Mouse (Mus musculus) kidney, postnatal 25 days (tissue): ENCODE results near the gene Pmis2.

Experiments
- DNase-seq, 2 experiments: peaks; one replicate each; pipeline ENCODE4 v3.0.0; 2021; ENCODE audit warnings: mixed read lengths in 2 of 2

Gene Pmis2

GRCm38 (mm10) chr7:30633762-30634412, 37.5 kb downstream of the Pmis2 start:
- no peak for DNase-seq

- no peak for DNase-seq
These were observed 42.4 kb downstream of the Pmis2 start for GRCm38 (mm10) chr7:30629013-30629412.

- no peak for DNase-seq
These were observed 44.8 kb downstream of the Pmis2 start for GRCm38 (mm10) chr7:30626647-30627046.

DNA sequence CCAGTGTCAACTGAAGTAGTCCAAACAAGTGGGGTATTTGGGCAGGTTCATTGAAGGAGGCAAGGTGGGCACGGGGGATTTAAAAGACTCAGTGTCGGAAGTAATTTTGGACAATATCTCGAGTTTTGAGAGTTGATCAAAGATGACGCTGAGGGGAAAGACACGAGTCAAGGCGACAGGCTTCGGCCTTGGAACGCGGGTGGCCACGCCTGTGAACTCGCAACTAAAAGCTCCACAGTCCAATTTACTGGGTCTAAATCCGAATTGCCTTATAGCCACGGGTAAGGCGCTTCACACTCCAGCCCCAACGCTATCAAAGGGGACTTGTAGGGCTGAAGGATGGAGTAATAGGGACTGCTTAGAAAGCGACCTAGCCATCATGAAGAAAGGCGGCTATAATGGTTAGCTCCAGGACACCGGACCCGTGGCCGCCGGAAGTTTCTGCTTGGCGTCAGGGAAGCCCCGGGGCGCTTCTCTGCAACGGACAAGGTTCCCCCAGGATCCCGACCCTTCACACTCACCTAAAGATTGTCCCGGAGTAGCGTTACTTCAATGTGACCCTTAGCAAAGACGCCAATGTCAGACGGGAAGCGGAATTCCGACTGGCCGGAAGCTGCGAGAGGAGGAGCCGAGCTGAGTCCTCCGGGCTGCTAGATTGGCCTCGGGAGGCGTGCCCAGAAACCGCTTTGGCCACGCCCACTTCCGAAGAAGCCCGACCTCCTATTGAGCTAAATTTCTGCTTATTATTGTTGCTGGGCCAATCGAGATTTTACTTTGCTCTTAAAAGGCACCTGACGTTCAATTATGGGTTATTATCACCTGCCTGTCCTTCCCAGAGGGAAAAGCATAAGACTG, 45.6 kb downstream of the Pmis2 start, which contains the start of gene Cox6b1:
TSS of gene Cox6b1 (minus strand) at position 622 of the 855 bp plus-strand sequence.
- peak; percentile 89 to 94 for DNase-seq
